Mouse (Mus musculus) hindbrain, postnatal 0 days (tissue): Measurements from ENCODE around the gene 2010111I01Rik. TPM values are rescaled to one million over a fixed set of nuclear protein-coding genes. Genes with fewer than 3 reads are reported as not detected.

Experiments
- ATAC-seq: fragments of 200-750 bp; cut with Nextera tagmentation; 2 replicates; pipeline ENCODE4 v1.8.0; 2017; ENCODE audit warnings: mild to moderate bottlenecking, moderate TSS enrichment, moderate library complexity
- DNase-seq: peaks from one replicate; pipeline ENCODE4 v3.0.0-alpha.2; 2015; ENCODE audit warnings: low spot score
- H3K27ac ChIP-seq: fragments of 300-500 bp; sonication (generic); 2 replicates; pipeline ENCODE4 v1.5.1; 2014; ENCODE audit warnings: mild to moderate bottlenecking
- H3K27me3 ChIP-seq: fragments of 300-500 bp; sonication (generic); 2 replicates; pipeline ENCODE4 v1.6.1; 2014; ENCODE audit warnings: low read length, mixed read lengths; ENCODE audit not compliant: insufficient read depth
- H3K36me3 ChIP-seq: fragments of 300-500 bp; sonication (generic); 2 replicates; pipeline ENCODE4 v1.6.1; 2014; ENCODE audit warnings: low read length, mixed read lengths; ENCODE audit not compliant: insufficient read depth
- H3K4me1 ChIP-seq: fragments of 300-500 bp; sonication (generic); 2 replicates; pipeline ENCODE4 v1.6.1; 2014; ENCODE audit warnings: antibody characterized with exemption, low read length, mixed read lengths; ENCODE audit not compliant: insufficient read depth
- H3K4me2 ChIP-seq: fragments of 300-500 bp; sonication (generic); 2 replicates; pipeline ENCODE4 v1.6.1; 2014; ENCODE audit warnings: low read depth, mild to moderate bottlenecking, low read length, moderate library complexity, mixed read lengths
- H3K4me3 ChIP-seq: fragments of 300-500 bp; sonication (generic); 2 replicates; pipeline ENCODE4 v1.5.1; 2014; ENCODE audit warnings: low read length
- H3K9ac ChIP-seq: fragments of 300-500 bp; sonication (generic); replicated peaks from 2 replicates; pipeline ENCODE4 v1.6.1; 2014; ENCODE audit warnings: mild to moderate bottlenecking, low read length, moderate library complexity, mixed read lengths
- H3K9me3 ChIP-seq: fragments of 300-500 bp; sonication (generic); 2 replicates; pipeline ENCODE4 v1.6.1; 2016; ENCODE audit warnings: low read length, mixed read lengths
- CTCF ChIP-seq: IDR thresholded peaks from 2 replicates; pipeline ENCODE4 v1.5.1; 2016; ENCODE audit warnings: antibody characterized with exemption, control low read depth, low read depth
- WGBS: fragments of 180-500 bp; shearing (Covaris S2); extraction: QIAGEN DNeasy Blood & Tissue Kit; methylation state at CpG from one replicate; pipeline ENCODE4 v1.1.7; 2014; 5-methylcytosine and 5-hydroxymethylcytosine counted together
- polyA plus RNA-seq: library from polyadenylated mRNA; unstranded; fragments of >200 nt; fragmentation: Nextera tagmentation; extraction: Ambion mirVana; gene quantifications from 2 replicates; pipeline ENCODE4 v1.2.1, GENCODE M21; 2015
- total RNA-seq: library from RNA; depleted of rRNA; stranded (reverse); fragments of >200 nt; gene quantifications from 2 replicates; pipeline ENCODE4 v1.2.3, GENCODE M21; 2014

Gene 2010111I01Rik
- total and polyA plus RNA-seq, 2 experiments from 2014 or later = 15.9 to 29.8 TPM

DNA sequence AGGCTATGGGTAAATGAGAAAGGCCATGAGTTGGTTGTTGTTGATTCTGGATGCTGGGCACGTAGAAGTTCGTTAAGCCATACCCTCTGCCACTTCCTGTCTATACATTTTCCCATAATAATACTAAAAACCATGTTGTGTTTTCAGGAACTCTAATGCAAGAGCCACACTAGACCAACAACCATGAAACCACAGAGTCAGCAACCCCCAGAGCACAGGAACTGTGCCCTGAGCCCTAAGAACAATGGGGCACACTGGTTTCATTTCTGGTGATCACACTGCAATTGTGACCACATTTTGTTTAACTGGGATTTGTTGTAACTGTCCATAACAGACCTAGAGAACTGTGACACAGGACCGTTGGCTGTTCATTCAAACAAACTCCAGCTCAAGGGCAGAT is 12.1 kb upstream of the 2010111I01Rik start:
- Histone ChIP-seq H3K4me2 (no peak overlapping the region), H3K4me3 (no peak overlapping the region), H3K9ac (no peak overlapping the region), H3K27me3 (no peaks in the 10 kb centered on the region), H3K36me3 (no peaks in the 10 kb centered on the region), H3K9me3 (no peaks in the 10 kb centered on the region), H3K4me1 (no peaks in the 10 kb centered on the region), H3K27ac (no peak overlapping the region)
- 83% methylated on average over 3 of the region's 3 CpGs for WGBS
- ATAC-seq (no peak), DNase-seq (no peak)
- TF ChIP-seq CTCF = no peak

DNA sequence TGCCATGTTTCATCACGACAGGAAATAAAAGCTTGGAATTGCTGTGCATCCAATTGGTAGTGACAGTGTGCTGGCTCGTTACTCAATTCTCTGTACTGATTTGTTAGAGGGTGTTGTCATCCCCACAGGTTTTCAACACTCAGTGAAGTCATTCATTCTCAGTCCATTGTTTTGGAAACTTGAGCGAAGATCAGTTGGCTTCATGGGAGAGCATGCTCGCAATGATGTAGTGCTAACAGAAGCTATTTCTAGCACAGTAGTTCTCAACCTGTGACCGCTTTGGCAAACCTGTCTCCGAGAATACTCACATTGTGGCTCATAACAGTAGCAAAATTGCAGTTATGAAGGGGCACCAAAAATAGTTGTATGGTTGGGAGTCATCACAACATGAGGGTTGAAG is 8.7 kb upstream of the 2010111I01Rik start:
- H3K4me1 ChIP-seq = no peaks in the 10 kb centered on the region
- no peak overlapping the region for H3K4me3 ChIP-seq
- no peak for TF ChIP-seq CTCF
- H3K27me3 ChIP-seq = no peaks in the 10 kb centered on the region
- no peak for ATAC-seq
- no peaks in the 10 kb centered on the region for H3K9me3 ChIP-seq
- 90% methylated on average over 6 of the region's 6 CpGs for WGBS
- H3K36me3 ChIP-seq = no peaks in the 10 kb centered on the region
- DNase-seq = no peak
- no peak overlapping the region for H3K9ac ChIP-seq
- no peak overlapping the region for H3K27ac ChIP-seq
- no peak overlapping the region for H3K4me2 ChIP-seq

DNA sequence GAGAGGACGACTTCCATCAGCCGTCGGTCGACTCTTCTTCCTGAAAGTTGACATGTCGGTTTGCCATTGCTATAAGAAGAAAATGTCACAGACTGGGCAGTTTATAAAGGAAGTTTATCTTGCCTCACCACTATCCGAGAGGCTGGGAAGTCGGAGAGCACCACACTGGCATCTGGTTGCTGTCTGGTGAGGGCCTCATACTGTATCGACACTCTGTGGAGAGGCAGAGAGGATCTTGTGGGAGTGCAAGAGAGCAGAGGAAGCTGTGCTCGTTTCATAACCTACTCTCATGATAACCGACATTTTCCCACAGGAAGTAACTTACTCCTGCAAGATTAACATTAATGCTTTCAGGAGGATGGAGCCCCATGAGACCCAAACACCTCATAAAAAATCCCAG is 7.9 kb upstream of the 2010111I01Rik start:
- Histone ChIP-seq H3K9me3 (no peaks in the 10 kb centered on the region), H3K27ac (no peak overlapping the region), H3K4me1 (no peaks in the 10 kb centered on the region), H3K4me3 (no peak overlapping the region), H3K4me2 (no peak overlapping the region), H3K9ac (no peak overlapping the region), H3K36me3 (no peaks in the 10 kb centered on the region), H3K27me3 (no peaks in the 10 kb centered on the region)
- ATAC-seq (no peak), DNase-seq (no peak)
- 89% methylated on average over 10 of the region's 10 CpGs for WGBS
- TF ChIP-seq CTCF = no peak

DNA sequence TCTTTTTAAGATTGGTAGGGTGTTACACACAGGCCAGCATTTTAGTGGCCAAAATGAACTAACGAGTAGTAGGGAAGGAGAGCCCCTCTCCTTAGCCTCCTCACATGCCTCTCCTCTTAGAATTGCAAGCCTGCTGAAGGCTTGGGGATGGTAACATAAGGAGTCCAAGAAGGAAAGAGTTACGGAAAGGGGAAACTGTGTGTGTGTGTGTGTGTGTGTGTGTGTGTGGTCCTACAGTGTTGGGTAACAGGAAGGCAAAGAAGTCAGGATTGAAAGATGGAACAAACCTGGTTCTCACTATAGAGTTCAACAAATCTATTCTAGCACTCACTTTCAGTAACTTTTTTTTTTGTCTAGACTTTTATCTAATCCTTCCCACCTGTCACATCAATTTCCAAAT is 1.3 kb upstream of the 2010111I01Rik start:
- Histone ChIP-seq H3K4me1 (0 out of 2 replicates have a peak, but pooled peaks cover 3% of the 10 kb centered on the region), H3K9me3 (no peaks in the 10 kb centered on the region), H3K27me3 (no peaks in the 10 kb centered on the region), H3K4me2 (no peak overlapping the region), H3K9ac (no peak overlapping the region), H3K36me3 (no peaks in the 10 kb centered on the region), H3K27ac (no peak overlapping the region), H3K4me3 (no peak overlapping the region)
- ATAC-seq (no peak), DNase-seq (no peak)
- 90% methylated on average over 2 of the region's 2 CpGs for WGBS
- no peak for TF ChIP-seq CTCF

DNA sequence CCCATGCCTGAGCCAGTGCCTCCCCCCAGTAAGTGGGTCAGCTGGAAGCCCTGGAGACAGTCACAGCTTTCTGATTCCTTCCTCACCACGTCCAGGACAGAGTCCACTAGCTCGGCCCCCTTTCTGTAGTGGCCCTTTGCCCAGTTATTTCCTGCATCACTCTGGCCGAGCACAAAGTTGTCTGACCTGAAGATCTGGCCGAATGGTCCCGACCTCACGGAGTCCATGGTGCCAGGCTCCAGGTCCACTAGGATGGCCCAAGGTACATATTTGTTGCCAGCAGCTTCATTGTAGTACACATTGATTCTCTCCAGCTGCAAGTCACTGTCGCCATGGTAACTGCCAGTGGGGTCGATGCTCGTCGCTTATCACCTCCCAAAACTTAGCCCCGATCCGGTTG is 3.5 kb downstream of the 2010111I01Rik start:
- Histone ChIP-seq H3K4me2 (no peak overlapping the region), H3K9me3 (no peaks in the 10 kb centered on the region), H3K9ac (no peak overlapping the region), H3K27me3 (no peaks in the 10 kb centered on the region), H3K4me1 (0 out of 2 replicates have a peak, but pooled peaks cover 3% of the 10 kb centered on the region), H3K36me3 (no peaks in the 10 kb centered on the region), H3K4me3 (no peak overlapping the region), H3K27ac (no peak overlapping the region)
- DNase-seq (no peak), ATAC-seq (no peak)
- TF ChIP-seq CTCF = no peak
- 86% methylated on average over 12 of the region's 12 CpGs for WGBS

DNA sequence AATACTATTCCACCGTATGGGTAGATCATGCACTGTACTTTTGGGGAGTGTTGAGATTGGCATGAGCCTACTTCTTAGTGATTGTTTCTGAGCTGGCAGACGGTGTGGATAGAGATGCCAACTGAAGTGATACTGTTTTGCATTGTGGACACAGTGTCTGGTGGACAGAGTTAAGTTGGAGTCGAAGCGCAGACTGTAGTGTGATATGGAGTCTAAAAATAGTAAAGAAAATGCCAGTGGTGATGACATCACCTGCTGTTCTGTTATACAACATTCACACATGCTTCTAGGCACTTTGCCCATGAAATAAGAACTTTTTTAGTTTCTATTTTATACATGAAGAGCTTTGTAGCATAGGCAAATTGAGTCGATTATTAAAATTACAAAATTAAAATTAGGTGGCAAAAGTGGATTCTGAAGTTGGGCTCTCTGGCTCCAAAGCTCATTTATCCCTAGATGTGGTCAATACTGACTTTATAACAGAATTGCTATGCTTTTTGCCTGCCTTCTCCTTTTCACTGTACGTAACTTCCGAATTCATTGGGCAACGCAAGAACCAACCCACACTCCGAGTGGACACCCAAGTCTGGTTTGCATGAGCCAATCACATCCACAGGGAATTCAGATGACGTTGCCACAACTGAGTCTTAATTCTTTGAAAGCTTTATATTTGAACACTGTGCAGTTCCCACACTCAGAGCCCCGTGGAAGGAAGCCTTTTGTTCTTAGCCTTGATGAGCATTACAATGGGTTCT is 6.0 kb downstream of the 2010111I01Rik start:
- Histone ChIP-seq H3K27me3 (no peaks in the 10 kb centered on the region), H3K36me3 (no peaks in the 10 kb centered on the region), H3K4me3 (no peak overlapping the region), H3K9me3 (no peaks in the 10 kb centered on the region), H3K27ac (no peak overlapping the region), H3K4me1 (0 out of 2 replicates have a peak, but pooled peaks cover under 1% of the 10 kb centered on the region), H3K4me2 (no peak overlapping the region), H3K9ac (no peak overlapping the region)
- WGBS = 79% methylated on average over 11 of the region's 11 CpGs
- DNase-seq = no peak
- no peak for TF ChIP-seq CTCF
- ATAC-seq = no peak

DNA sequence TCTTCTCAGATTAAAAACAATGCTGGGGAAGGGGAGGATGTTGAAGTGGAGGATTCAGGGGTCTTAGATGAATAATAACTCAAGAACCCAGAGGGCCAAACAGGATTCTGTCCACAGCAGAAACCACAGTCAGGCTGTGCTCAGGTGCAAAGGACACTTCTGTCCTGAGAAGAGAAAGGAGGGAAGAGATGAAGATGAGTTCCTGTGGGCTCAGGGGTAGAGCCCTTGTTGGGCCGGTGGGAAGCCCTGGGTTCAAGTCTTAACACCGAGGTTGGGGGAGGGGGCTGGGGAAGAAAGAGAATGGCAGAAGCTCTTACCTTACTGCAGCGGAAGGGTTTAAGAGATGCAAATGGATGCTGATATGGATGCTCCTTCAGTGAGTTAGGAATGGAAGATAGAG is 7.7 kb downstream of the 2010111I01Rik start:
- no peak overlapping the region for H3K9ac ChIP-seq
- no peak overlapping the region for H3K4me3 ChIP-seq
- 84% methylated on average over 3 of the region's 3 CpGs for WGBS
- ATAC-seq (no peak), DNase-seq (no peak)
- no peaks in the 10 kb centered on the region for H3K36me3 ChIP-seq
- no peaks in the 10 kb centered on the region for H3K9me3 ChIP-seq
- TF ChIP-seq CTCF = no peak
- no peaks in the 10 kb centered on the region for H3K4me1 ChIP-seq
- H3K27me3 ChIP-seq = no peaks in the 10 kb centered on the region
- H3K27ac ChIP-seq = no peak overlapping the region
- H3K4me2 ChIP-seq = no peak overlapping the region
